Mouse (Mus musculus) ES-E14 (cell line): ENCODE data around the gene Lcn5. TPM values are rescaled to one million over a fixed set of nuclear protein-coding genes. Genes with fewer than 3 reads are reported as not detected.

ENCODE experiments used
- DNase-seq: peaks from one replicate; pipeline ENCODE4 v3.0.0-alpha.2; 2013; ENCODE audit warnings: low read depth, low spot score
- H3K27ac ChIP-seq: 2 replicates; pipeline ENCODE4 v1.5.1; 2012; ENCODE audit warnings: low read depth, mild to moderate bottlenecking, low read length, moderate library complexity, mixed read lengths; ENCODE audit not compliant: poor library complexity, insufficient read depth, severe bottlenecking
- H3K36me3 ChIP-seq: 2 replicates; pipeline ENCODE4 v1.6.1; 2012; ENCODE audit warnings: mild to moderate bottlenecking, low read length, moderate library complexity, mixed read lengths; ENCODE audit not compliant: control insufficient read depth, poor library complexity, insufficient read depth, severe bottlenecking
- H3K4me1 ChIP-seq, 2 experiments: fragments of 150-350 bp in 1 of 2; sonication (generic) in 1 of 2; 2 replicates each; pipeline ENCODE4 v1.6.1; 2012; ENCODE audit warnings: low read length in 2 of 2, mild to moderate bottlenecking in 1 of 2, mixed read lengths in 1 of 2; ENCODE audit not compliant: control insufficient read depth in 2 of 2, insufficient read depth in 2 of 2, poor library complexity in 1 of 2
- H3K4me3 ChIP-seq, 2 experiments: fragments of 150-350 bp in 1 of 2; sonication (generic) in 1 of 2; 2 replicates each; pipeline ENCODE4 v1.5.1; 2012; ENCODE audit warnings: low read length in 2 of 2, low read depth in 1 of 2, mild to moderate bottlenecking in 1 of 2, mixed read lengths in 1 of 2; ENCODE audit not compliant: insufficient read depth in 1 of 2, poor library complexity in 1 of 2, severe bottlenecking in 1 of 2
- H3K9ac ChIP-seq: 2 replicates; pipeline ENCODE4 v1.6.1; 2012; ENCODE audit warnings: low read depth, mild to moderate bottlenecking, low read length, mixed read lengths; ENCODE audit not compliant: poor library complexity, insufficient read depth, severe bottlenecking
- H3K9me3 ChIP-seq: fragments of 150-350 bp; sonication (generic); 2 replicates; pipeline ENCODE4 v1.6.1; 2012; ENCODE audit warnings: low read depth, mild to moderate bottlenecking, low read length; ENCODE audit not compliant: control insufficient read depth, insufficient read depth
- CHD2 ChIP-seq: IDR thresholded peaks from 2 replicates; pipeline ENCODE4 v1.6.1; 2014; ENCODE audit warnings: mild to moderate bottlenecking, low read depth, low read length, inconsistent platforms
- HCFC1 ChIP-seq: IDR thresholded peaks from 2 replicates; pipeline ENCODE4 v1.6.1; 2012; ENCODE audit warnings: low read length, inconsistent platforms, borderline replicate concordance; ENCODE audit not compliant: insufficient read depth
- MAFK ChIP-seq: IDR thresholded peaks from 2 replicates; pipeline ENCODE4 v1.6.1; 2014; ENCODE audit warnings: mild to moderate bottlenecking, low read depth, low read length, inconsistent platforms; ENCODE audit not compliant: insufficient read depth
- ZC3H11A ChIP-seq: IDR thresholded peaks from 2 replicates; pipeline ENCODE4 v1.6.1; 2012; ENCODE audit warnings: low read depth, mild to moderate bottlenecking, inconsistent platforms, low read length, borderline replicate concordance
- ZNF384 ChIP-seq: IDR thresholded peaks from 2 replicates; pipeline ENCODE4 v1.6.1; 2012; ENCODE audit warnings: low read depth, low read length, inconsistent platforms
- in situ Hi-C, 2 experiments: fragments of 600-800 bp; cut with MboI; formaldehyde crosslinking; loops; one replicate each; pipeline ENCODE4 v1.15.1; 2025; ENCODE audit warnings: low sequenced_read_pairs in 2 of 2, inconsistent platforms in 1 of 2; ENCODE audit not compliant: unreplicated experiment in 2 of 2
- total RNA-seq: library from RNA; depleted of rRNA; stranded (reverse); fragments of 300-350 nt; gene quantifications from 2 replicates; pipeline ENCODE4 v1.2.3, GENCODE M21; 2012

Lcn5 gene
- total RNA-seq, 1 experiment: not detected

- Histone ChIP-seq H3K36me3 (no peaks in the 10 kb centered on the region), H3K4me1 (no peaks in the 10 kb centered on the region), H3K9me3 (no peaks in the 10 kb centered on the region), H3K4me3 (no peak overlapping the region), H3K27ac (no peak overlapping the region), H3K9ac (no peak overlapping the region)
- no peak for DNase-seq
- in situ Hi-C loops: no loop called here
- TF ChIP-seq MAFK (no peak), ZNF384 (no peak), CHD2 (no peak), HCFC1 (no peak), ZC3H11A (no peak)
Observed at GRCm38 (mm10) chr2:25628738-25629137, 29.0 kb upstream of the Lcn5 start.

- Histone ChIP-seq H3K9me3 (no peaks in the 10 kb centered on the region), H3K4me1 (no peaks in the 10 kb centered on the region), H3K27ac (no peak overlapping the region), H3K9ac (no peak overlapping the region), H3K36me3 (no peaks in the 10 kb centered on the region), H3K4me3 (no peak overlapping the region)
- no peak for DNase-seq
- in situ Hi-C loops: no loop called here
- TF ChIP-seq ZC3H11A: no peak
- TF ChIP-seq MAFK: no peak
- no peak for TF ChIP-seq CHD2
- no peak for TF ChIP-seq HCFC1
- TF ChIP-seq ZNF384: no peak
Observed at GRCm38 (mm10) chr2:25633616-25634015, 24.1 kb upstream of the Lcn5 start.

- Histone ChIP-seq H3K4me3 (no peak overlapping the region), H3K4me1 (no peaks in the 10 kb centered on the region), H3K27ac (no peak overlapping the region), H3K9me3 (no peaks in the 10 kb centered on the region), H3K9ac (no peak overlapping the region), H3K36me3 (no peaks in the 10 kb centered on the region)
- DNase-seq: no peak
- in situ Hi-C loops: no loop called here
- TF ChIP-seq CHD2: no peak
- TF ChIP-seq ZNF384: no peak
- no peak for TF ChIP-seq HCFC1
- TF ChIP-seq ZC3H11A: no peak
- TF ChIP-seq MAFK: no peak
Observed at GRCm38 (mm10) chr2:25634046-25634445, 23.7 kb upstream of the Lcn5 start.

GRCm38 (mm10) chr2:25639890-25640289 is 17.9 kb upstream of the Lcn5 start:
- TF ChIP-seq HCFC1 (no peak), MAFK (no peak), ZC3H11A (no peak)
- H3K27ac ChIP-seq: no peak overlapping the region
- H3K9me3 ChIP-seq: no peaks in the 10 kb centered on the region
- no peaks in the 10 kb centered on the region for H3K36me3 ChIP-seq
- H3K9ac ChIP-seq: no peak overlapping the region
- no peak overlapping the region for H3K4me3 ChIP-seq
- no peaks in the 10 kb centered on the region for H3K4me1 ChIP-seq
- DNase-seq: peak; percentile 40
- in situ Hi-C loops: no loop called here

- Histone ChIP-seq H3K27ac (no peak within 1 kb of the TSS), H3K9me3 (no peaks in the 10 kb centered on the region), H3K4me1 (no peaks in the 10 kb centered on the region), H3K9ac (no peak within 1 kb of the TSS), H3K36me3 (no peaks in the 10 kb centered on the region), H3K4me3 (no peak within 1 kb of the TSS)
- TF ChIP-seq HCFC1: no peak
- TF ChIP-seq ZC3H11A: no peak
- no peak for TF ChIP-seq CHD2
- TF ChIP-seq MAFK: no peak
- no peak for TF ChIP-seq ZNF384
- in situ Hi-C loops: no loop called here
- DNase-seq: no peak
Observed at GRCm38 (mm10) chr2:25652902-25653301, 4.8 kb upstream of the Lcn5 start, which contains the start of gene Lcn8. Lcn8 (plus strand) TSS chr2:25653120.
